Mouse (Mus musculus) liver, adult 2 months (tissue): ENCODE measurements around the gene Ibsp.

Experiments used
- CTCF ChIP-seq: fragments of 200-500 bp; IDR thresholded peaks from 2 replicates; pipeline ENCODE4 v1.5.1; 2011; ENCODE audit warnings: low read depth, low read length, control low read depth
- POLR2A ChIP-seq: fragments of 200-500 bp; IDR thresholded peaks from 2 replicates; pipeline ENCODE4 v1.6.1; 2011; ENCODE audit warnings: low read length, control low read depth; ENCODE audit not compliant: insufficient read depth; ENCODE audit errors: extremely low read depth

GRCm38 (mm10) chr5:104358592-104358991 lies 59.6 kb downstream of the Ibsp start:
- TF ChIP-seq POLR2A (no peak), CTCF (no peak)
